Mouse (Mus musculus) spleen, postnatal 4 days (tissue): ENCODE measurements at regions not wholly inside any gene's neighbourhood (a gene's known extent, or its start where the extent isn't known, plus 50 kb on each side); places are given as distances from the start of the nearest gene placed in this dataset.

ENCODE experiments used
- DNase-seq, 2 experiments: peaks; one replicate each; pipeline ENCODE4 v3.0.0; 2022; ENCODE audit warnings: low spot score in 2 of 2

DNA sequence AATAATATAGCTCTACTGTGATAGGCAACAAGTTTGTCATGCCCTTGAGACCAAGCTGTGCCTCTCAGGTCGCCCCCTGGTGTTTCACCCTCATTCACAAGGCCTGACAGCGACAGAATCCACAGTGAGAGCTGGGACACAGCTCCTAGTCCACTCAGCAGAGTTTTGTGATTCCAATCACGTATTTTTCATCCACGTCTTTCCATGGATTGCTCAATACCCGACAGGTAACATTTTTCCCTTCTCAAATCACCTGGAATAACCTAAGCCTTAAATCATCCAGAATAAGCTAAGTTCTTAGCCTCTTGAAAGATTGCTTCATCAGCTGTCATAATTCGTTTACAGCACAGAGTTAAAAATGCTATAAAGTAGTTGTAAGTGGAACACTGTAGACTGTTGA lies 211.3 kb downstream of the Ccdc91 start:
- no peak for DNase-seq

DNA sequence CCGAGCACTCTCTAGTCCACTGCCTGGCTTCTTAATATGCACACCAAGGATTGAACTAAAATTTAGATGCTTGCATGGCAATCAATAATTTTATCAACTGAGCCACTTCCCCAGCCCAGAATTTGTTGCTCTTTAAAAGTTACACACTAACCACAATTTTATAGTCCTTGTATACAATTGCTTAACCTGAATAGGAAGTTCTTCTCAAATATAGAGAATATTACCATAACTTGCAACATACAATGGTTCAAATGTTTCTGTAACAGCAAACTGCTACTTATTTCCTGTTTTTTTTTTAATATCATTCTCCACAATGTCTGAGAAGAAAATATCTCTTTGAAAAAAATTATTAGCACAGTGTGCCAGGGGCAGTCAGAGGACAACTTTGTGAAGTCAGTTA lies 222.6 kb downstream of the Ccdc91 start:
- no peak for DNase-seq

DNA sequence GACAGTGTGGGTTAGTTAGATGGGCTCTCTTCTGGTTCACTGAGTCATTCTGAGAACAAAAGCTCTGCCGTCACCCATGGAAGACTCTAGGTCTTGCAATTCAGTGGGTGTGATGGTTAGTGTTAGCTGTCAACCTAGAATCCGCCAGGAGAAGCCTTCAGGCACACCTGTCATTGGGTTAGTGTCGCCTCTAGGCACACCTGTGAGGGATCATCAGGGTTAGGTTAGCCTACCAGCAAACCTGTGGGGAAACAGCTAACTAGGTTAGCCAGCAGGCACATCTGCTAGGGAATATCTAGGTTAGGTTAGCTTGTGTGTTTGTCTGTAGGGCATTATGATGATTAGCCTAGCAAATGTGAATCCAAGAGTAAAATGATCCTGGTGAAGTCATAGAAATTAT lies 223.8 kb downstream of the Ccdc91 start:
- no peak for DNase-seq

DNA sequence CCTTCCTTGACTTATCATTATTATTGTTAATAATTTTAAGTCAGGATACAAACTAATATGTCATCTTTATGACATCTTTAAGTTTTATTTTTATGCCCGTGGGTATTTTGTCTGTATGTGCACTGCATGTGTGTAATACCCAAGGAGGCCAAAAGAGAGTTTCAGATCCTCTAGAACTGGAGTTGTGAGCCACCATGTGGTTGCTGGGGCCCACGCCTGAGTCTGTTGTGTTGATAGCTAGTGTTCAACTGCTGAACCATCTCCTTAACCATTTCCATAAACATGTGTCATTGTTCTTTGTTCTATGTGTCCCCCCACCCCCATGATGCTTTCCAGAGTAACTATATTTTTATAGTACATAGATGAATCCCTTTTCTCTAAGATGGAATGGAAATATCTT lies 225.0 kb downstream of the Ccdc91 start:
- no peak for DNase-seq

DNA sequence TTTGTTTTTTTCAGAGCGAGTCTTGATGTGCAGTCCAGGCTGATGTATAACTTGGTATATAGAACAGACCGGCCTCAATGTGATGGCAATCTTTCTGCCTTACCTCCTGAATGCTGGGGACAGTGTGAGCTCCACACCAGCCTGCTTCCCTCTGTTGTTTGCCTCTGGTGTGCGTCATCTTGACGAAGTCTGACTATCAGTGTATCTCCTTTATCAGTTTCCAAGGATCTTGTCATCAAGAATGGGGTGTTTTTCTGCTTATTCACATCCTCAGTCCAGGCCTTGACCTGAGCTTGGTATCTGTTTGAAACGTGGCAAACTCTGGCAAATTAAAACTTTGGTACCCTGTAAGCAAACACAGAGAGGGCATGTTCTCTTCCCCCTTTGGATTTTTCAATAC lies 226.3 kb downstream of the Ccdc91 start:
- DNase-seq = no peak

DNA sequence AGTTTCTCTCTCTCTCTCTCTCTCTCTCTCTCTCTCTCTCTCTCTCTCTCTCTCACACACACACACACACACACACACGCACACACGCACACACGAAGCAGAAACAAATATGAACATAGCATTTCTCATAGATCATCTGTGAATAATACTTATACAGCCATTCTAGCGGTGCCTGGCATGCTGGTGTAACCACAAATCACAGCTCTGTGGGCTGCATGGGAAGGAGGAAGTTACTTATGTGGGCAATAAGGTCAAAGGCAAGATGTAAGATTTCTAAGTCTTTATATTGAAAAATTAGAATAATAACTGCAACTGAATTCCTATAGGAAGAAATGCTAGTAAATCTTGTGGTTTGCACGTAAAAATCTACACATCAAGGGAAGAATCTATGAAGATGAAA lies 228.7 kb downstream of the Ccdc91 start:
- DNase-seq = no peak

- no peak for DNase-seq
Measured at GRCm38 (mm10) chr6:147705936-147706335, 230.3 kb downstream of the Ccdc91 start.

DNA sequence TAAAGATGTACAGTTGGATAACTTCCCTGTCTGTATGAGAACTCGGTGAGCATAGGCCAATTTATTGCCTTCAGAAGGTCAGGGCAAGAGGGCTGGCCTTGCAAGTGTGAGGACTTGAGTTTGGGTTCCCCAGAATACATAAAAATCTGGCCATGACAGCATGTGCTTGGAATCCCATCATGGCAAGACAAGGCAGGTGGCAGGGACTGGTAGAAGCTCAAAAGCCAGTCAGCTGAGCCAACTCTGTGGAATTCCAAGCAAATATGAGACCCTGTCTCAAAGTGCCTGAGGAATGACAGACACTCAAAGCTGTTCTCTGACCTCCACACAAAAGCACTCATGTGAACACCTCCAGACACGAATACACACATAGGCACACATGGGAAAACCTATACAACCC lies 231.1 kb downstream of the Ccdc91 start:
- DNase-seq = no peak

DNA sequence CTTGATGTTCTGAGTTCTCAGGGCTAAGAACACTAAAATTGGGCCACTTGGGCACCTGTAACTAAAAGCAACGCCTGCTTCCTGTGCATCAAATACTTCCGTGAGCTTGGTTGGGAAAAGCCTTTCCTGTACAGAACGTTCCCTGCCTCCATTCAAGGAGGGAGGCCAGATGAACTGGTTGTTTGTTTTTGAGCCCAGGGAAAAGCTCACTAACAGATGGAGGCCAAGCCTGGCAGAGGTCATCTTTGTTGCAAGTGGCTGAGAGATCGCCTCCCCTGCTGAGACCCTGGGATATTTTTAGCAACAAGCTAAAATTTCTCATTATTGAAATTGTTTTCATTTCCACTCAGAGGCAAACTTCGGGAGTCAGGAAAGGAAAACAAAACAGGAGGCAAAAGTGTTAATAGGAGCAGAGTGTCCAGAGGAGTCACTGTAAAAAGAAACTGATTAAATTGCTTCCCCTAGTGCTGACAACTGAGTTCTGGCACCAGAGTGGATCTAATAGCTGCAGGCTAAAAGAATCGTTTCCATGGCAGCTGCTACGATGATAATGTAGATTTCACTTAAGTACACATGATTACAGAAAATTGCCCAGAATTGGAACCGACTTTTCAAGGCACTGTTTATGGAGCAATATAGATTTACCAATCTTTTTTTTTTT lies 242.6 kb downstream of the Ccdc91 start:
- DNase-seq = no peak

- no peak for DNase-seq
Measured at GRCm38 (mm10) chr6:147718713-147719490, 243.3 kb downstream of the Ccdc91 start.

- DNase-seq = no peak
Measured at GRCm38 (mm10) chr6:147719539-147719938, 243.9 kb downstream of the Ccdc91 start.

DNA sequence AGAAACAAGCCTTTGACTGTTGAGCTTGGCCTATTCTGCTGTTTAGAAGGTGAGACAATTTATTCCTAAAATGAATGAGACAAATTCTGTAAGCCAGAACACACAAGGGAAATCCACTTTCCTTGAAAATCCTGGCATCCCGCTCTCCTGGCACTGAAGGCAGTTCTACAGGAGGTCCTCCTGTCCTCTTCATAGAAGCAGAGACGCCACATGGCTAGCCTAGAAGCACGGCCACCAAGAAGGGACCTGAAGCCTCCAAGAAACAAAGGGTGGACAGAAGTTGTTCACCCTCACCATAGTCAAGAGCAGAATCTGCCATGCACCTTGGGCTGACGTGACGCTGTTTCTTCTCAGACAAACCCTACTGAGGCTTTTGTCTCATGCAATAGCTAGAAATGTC lies 247.7 kb downstream of the Ccdc91 start:
- DNase-seq = no peak

GRCm38 (mm10) chr6:147726987-147727386 lies 251.4 kb downstream of the Ccdc91 start:
- DNase-seq = no peak

DNA sequence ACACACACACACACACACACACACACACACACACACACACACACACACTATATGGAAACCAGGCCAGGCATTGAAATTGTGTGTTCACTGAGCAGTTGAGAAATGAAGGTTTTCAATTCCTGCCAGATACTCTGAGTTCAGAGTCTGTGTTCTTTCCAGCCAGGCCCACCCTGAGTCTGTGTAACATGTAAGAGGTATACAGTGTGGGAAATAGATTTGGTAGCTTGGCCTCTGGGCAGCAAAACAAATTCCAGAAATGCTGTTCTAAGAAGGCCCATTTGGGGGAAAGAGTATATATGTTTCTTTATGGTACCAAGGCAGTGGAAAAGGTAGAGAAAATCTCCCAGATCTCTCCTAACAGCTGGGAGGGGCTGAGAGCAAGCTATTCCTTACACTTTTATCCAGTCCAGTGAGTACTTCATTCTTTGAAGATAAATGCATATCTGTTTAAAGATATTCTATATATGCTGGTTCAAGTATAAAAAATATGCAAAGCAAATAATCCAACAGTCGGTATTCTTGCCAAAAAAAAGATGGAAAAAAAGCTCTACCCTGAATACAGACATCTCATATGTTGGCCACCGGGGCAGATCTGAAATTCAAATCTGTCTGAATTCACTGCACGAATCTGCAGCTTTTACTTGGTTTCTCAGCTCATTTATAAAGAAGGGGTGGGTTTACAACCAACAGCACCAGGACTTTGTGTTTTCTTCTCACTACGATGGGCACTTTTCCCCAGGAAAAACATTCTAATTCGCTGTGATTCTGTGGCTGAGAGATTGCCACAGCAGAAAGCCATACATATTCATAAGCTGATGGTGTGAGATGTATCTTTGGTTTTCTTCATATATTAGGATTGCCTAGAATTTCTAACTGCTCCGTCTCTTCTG lies 252.3 kb downstream of the Ccdc91 start:
- no peak for DNase-seq

- DNase-seq = no peak
Measured at GRCm38 (mm10) chr6:147729721-147730120, 254.1 kb downstream of the Ccdc91 start.

DNA sequence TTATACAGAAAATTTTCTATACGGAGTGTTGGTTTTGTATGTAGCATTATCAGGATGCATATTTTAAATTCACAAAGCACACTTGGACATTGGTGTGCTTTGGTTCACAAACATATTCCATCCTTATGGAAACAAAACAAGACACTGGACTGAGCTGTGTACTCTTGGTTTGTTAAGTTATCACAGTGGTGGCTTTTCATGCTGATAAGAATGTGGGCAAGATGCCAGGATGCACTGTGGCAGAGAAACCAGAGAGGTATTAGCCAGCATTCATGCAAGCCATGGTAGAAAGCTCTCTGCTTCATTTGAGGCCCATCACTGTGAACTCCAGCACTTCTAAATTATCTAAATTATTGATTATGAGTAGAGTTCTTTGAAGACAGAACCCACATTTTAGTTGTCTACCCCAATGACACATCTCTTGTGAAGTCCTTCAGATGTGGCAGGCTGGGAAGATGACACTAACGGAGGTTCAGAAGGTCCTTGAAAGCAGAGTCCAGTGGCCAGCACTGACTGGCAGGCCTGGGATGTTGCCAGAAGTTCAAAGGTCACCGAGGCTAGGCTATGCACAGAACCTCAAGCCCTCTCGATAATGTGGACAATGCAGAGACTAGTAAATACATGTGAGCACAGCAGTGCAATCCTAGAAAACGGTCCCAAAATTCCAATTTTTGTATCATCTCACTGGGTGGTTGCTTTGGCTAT lies 263.1 kb downstream of the Ccdc91 start:
- DNase-seq = no peak

- DNase-seq = no peak
Measured at GRCm38 (mm10) chr6:147741446-147741845, 265.8 kb downstream of the Ccdc91 start.

GRCm38 (mm10) chr6:147744081-147744480 lies 268.5 kb downstream of the Ccdc91 start:
- no peak for DNase-seq

GRCm38 (mm10) chr6:147745690-147746089 lies 270.1 kb downstream of the Ccdc91 start:
- DNase-seq = no peak

GRCm38 (mm10) chr6:147747945-147748344 lies 272.3 kb downstream of the Ccdc91 start:
- DNase-seq = no peak

DNA sequence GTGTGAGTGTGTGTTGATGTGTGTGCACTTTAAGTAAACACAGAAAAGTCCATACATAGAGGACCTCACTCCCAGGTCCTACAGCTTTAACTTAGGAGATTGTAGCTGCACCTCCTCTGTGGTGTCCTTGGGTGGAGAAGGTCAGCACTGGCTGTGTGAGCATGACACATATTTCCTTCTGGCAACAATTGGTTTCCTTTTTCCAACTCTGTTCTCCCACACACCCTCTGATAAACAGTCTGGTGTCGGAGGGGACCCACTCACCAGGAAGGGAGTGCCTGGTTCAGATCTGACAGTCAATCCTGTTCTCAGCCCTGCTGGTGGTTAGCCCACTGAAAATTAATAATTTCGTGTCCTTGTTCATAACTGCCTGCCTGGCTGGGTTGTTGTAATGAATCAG lies 276.7 kb downstream of the Ccdc91 start:
- no peak for DNase-seq

DNA sequence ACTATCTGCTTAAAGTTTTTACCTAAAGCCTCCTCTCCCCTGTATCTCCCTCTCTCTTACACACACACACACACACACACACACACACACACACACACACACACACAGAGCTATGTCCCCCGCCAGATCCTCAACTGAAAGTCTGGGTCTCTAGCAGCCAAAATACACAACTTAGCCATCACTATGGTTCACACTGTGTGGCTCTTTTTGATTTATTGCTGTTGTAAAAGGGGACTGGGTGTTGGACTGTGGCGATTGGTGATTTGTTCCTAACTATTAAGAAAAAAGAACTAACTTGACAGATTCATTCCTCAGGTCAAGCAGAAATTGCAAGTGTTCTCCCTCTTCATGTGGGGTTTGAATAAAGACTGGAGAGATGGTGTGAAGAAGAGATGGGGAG lies 278.2 kb downstream of the Ccdc91 start:
- no peak for DNase-seq
